Mouse (Mus musculus): ENCODE measurements around the gene Myo19.

The Myo19 gene

DNA sequence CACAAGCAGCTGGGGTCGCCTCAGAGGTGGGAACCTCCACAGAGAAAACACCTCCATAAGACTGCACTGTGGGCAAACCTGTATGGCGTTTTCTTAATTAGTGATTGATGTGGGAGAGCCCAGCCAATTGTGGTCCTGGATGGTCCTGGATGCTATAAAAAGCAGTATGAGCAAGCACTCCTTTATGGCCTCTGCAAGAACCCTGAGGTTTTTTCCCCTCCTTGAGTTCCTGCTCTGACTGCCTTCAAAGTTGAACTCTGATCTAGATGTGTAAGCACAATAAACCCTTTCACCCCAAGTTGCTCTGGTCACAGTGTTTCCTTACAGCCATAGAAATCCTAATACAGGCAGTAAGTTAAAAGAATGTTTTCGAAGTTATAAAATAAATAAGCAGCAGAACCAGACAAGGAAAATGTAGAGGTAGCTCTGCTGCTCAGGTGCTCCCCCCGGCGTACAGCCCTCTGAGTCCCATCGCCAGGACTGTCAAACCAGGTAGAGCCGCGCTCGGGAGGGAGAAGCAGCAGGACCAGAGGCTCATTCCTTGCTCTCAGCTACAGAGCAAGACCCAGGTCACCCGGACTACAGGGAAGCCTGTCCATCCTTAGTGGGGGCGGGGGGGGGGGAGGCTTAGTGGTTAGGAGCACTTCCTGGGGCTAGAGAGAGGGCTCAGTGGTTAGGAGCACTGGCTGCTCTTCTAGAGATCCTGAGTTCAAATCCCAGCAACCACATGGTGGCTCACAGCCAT, 7.0 kb downstream of the Myo19 start:
- DNase-seq (ENCODE audit: extremely low spot score): no peak

DNA sequence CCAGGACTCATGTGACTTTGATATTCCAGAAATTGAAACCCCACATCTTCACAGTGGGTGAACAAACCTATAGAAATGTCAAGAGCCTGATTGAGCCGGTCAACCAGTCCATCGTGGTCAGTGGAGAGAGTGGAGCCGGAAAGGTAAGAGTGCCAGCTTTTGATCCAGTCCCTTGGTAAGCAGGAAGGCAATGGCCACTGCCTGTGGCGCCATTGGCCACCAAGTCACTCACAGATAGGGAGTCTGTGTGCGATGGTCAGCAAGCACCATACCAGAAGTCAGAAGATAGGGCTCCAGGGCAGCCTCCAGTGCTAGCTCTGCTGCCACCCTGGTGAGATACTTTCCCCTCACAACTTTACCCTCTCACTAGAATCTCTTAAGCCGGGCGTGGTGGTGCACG, 8.1 kb downstream of the Myo19 start:
- no peak for DNase-seq (ENCODE audit: extremely low spot score)

DNA sequence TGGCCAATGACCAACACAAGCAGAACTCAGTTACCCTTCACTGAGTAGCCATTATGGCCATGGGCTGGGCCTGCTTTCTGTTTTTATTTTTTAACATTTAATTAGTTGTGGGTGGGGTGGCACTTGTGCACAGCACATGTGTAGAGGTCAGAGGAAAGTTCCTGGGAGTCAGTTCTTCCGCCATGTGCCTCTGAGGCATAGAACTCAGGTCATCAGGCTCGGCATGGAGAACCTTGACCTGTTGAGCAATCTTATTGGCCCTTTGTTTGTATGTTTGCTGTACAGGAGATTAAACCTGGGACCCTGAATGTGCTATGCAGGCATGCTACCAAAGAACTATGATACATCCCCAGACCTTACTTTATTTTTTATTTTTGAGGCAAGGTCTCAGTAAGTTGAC, 9.5 kb downstream of the Myo19 start:
- DNase-seq (ENCODE audit: extremely low spot score): no peak

DNA sequence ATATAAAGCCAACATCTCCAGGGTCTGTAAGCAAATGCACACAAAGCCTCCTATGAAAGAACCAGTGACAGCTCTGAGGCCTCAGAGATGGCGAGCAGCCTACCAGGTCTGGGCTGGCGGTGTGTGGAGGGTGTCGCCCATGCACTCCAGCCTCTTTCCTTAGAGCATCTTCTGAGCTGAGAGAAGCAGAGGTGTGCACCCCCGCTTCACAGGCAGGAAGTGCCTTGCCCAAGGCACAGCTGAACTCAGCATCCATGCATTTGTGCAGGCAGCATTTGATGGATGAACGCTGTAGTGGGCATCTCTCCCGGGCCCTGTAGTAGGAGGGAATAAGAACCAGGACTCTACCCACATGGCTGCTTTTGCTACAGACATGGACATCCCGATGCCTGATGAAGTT, 11.8 kb downstream of the Myo19 start:
- no peak for DNase-seq (ENCODE audit: extremely low spot score)

DNA sequence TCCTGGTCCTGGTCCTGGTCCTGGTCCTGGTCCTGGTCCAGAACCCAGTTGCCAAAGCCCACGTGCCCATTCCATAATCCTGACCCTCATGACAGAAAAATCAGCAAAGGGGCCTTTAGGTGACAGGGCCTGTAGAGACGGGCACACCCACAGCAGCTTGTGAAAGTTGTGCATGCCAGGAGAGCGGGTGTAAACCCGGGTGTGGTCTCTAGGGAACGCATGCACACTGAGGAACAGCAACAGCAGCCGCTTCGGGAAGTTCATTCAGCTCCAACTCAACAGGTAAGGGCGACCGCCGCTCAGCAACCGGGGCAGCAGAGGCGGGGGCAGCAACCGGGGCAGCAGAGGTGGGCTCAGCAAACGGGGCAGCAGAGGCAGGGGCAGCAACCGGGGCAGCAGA, 13.2 kb downstream of the Myo19 start:
- DNase-seq (ENCODE audit: extremely low spot score): no peak

DNA sequence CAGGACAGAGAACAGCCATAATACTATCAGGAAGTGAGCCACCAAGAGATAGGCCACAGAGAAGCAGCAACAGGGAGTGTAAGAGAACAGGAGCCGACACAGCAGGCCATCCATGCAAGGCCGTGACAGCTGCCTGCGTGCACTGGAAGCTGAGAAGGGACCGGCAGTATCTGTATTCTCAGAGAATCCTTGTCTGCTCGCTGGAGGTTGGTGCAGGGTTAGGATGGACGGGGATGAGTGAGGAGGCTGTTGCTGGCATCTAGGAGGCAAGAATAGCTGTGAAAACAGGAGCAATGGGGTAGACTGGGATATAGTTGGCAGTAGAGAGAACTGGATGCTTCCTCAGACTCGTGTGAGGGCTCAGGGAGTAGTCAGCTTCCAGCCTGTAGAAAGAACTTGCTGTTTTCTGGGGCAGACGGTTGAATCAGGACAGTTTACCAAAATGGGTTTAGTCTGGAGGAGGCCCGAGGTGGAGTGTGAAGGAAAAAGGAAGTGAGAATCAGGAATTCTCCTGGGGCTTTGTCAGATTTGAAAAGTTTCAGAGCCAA, 24.7 kb downstream of the Myo19 start:
- DNase-seq (ENCODE audit: extremely low spot score): no peak

DNA sequence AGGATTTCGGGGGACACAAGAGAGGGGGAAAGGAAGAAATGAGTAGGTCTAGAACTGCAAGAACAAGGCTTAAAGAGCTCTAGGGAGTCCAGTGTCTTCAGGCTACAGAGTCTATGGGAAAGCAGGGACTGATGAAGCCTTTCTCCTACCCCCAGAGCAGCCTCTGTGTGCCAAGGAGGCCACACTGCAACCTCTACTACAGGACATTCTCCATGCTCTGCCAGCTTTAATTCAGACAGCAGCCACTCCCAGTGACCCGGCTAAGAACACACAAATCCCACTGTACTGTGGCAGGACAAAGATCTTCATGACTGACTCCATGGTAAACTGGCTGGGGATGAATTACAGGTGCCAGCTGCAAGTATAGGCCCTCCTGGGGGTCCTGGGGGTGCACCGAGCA, 27.1 kb downstream of the Myo19 start:
- DNase-seq (ENCODE audit: extremely low spot score): no peak

DNA sequence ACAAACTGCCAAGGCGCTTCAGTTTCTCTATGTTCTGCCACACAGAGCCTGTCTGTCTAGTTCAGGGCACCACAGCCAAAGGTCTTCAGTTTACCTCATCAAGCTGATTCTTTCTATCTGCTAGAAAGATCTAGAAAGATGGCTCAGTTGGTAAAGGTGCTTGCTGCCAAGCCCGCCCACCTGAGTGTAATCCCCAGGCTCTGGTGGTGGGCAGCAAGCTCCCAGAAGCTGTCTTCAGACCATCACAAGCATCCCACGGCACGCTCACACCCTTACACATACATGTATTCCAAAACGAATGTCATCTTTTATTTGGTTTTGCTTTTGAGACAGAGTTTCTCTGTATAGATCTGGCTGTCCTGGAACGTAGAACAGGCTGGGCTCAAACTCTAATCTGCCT, 28.5 kb downstream of the Myo19 start:
- no peak for DNase-seq (ENCODE audit: extremely low spot score)

DNA sequence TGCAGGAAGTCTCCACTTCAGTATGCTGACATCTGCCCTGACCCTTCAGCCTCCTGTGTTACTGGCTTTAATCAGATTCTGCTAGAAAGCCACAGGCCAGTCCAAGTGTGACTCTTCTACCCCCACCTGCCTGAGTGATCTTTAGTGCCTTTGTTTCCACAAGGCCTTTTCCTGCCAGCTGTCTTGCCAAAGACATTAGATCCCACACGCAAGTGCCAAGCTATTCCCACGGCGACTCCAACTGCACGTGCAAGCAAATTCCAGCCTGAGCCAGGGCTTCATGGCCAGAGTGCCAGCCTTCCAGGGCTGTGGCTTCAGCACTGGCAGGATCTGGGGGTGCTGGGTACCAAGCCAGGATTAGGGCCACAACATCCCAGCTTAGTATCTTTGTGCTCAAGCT, 30.5 kb downstream of the Myo19 start:
- DNase-seq (ENCODE audit: extremely low spot score): no peak

DNA sequence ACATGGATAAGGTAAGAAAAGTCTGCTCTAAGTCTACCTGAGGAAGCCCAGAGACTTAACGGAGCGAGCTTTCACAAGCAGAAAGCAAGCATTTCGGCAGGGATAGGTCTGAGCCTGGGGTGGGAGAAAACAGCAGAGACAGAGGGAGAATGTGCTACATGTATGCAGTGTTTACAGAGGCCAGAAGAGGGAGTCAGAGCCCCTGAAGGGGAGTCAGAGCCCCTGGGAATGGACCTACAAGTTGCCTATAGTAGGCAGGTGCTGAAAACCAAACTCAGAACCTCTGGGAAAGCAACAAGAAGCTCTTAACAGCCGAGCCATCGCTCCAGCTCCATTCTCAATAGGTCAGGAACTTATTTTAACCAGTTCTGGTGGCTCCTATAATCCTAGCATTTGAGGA, 34.7 kb downstream of the Myo19 start:
- DNase-seq (ENCODE audit: extremely low spot score): no peak

DNA sequence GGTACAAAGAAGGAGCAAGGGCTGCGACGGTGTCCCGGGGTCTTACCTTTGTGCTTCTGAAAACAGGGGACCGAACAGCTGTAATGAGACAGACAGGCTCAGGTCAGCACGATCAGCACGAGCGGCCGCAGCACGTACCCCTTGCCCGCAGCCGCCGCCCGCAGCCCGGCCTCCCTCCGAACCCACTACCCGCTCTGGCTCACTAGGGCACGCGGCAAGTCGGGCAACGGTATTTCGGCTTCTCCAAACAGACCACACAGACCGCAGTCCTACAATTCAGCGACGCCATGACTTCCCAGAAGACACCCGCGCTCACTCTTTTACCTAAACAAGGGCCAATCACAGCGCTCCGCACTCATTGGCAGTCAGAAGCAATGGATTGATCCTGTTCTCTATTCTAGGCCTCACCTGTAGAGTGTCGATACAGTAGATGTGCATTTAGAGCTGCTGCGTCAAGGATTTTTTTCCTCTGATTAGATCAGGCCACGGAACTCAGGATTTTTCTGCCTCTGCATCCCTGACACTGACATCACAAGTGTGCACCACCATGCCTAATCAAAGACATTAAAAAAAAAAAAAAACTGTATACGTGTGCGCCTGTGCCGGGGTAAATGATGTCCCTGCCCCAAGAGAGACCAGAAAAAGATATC, 36.2 kb downstream of the Myo19 start, which contains the start of gene Znhit3:
Znhit3 (minus strand) TSS at position 314 of the 650 bp plus-strand sequence.
- DNase-seq (ENCODE audit: extremely low spot score): peak; percentile 81

DNA sequence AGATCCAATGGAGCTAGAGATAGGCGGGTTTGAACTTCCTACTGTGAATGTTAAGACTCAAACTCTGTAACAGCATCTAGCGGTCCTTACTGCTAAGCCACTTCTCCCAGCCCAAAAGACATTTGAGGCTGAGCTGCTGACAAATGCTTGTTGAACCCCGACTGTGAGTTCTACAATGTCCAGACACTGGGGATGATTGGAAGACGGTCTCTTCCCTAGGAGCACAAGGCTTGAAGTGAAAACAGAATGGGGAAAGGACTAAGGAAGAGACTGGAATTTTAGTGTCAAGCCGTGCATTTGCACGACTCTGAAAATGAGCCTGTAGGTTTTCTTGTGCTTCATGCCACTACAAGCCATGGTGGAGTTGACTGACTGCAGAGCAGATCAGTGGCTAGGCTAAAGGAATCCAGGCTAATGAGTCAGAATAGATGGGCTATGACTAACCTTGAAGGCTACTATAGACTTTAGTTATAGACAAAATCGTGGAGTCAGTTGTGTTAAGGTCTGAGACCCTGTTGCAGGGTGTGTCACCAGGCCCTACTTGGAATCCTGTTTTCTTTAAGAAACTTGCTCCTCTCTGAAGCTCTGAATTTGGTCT, 36.9 kb downstream of the Myo19 start:
- no peak for DNase-seq (ENCODE audit: extremely low spot score)

DNA sequence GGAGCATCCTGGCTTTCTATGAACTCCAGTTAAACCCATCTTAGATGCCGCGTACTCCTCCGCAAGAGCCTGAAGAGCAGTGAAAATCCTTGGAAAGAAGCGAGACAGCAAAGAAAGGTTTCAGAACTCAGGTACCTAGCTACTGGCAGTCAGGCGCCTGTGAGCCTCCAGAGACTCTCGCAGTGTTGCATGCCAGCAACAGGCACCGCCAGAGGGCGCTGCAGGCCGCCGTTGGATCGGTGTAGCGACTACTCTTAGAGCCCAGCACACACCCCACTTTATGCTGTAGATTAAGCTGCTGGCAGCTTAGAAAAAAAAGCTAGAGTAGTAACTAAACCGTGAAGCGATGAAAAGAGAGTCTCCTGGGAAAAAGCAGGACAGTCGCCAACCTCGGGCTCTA, 38.5 kb downstream of the Myo19 start:
- DNase-seq (ENCODE audit: extremely low spot score): peak; percentile 87

DNA sequence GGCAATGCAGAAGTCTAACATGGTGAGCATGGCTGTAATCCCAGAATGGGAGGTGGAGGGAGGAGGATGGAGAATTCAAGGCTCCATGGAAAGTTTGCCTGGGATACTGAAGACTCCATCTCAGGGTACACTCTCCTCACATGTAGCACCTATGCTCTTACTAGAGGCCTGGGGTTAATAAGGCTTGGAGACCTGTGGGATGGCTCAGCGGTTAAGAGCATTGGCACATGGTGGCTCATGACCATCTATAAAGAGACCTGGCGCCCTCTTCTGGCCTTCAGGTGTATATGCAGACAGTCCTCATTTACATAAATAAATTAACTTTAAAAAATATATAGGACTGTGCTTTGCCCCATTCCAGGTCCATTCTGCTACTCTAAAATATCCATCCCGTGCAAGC, 39.3 kb downstream of the Myo19 start:
- DNase-seq (ENCODE audit: extremely low spot score): peak; percentile 7

DNA sequence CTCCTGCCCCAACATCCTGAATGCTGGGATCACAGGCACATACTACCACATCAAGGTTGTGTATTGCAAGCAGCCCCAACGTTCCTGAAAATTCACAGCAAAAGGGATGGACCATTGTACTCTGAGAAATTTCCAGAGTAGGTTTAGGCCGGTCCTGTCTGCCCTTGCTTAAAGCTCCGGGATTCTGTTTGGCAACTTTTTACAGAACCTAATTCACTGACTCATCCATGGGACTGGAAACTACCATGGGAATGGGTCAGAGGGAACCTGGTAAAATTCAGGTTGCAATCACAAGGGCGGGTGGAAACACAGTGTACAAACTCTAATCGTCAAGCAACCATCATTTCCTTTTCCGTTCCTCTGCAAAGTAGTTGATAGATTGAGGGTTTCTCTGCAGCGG, 40.0 kb downstream of the Myo19 start:
- no peak for DNase-seq (ENCODE audit: extremely low spot score)

DNA sequence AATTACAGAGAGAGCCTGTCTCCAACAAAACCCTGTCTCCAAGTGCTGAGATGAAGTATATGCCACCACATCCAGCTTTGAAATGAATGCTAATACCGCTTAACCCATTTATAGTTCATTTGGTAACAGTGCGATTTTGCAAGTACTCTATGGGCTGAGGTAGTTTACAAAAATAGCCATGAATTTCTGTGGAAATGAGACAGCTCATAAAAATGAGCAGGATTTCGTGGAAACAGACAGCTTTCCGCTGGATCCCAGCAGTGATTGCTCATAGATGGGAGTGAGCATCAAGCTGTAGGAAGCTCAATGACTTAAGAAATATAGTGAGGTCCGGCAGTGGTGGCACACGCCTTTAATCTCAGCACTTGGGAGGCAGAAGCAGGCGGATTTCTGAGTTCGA, 41.0 kb downstream of the Myo19 start:
- DNase-seq (ENCODE audit: extremely low spot score): no peak

DNA sequence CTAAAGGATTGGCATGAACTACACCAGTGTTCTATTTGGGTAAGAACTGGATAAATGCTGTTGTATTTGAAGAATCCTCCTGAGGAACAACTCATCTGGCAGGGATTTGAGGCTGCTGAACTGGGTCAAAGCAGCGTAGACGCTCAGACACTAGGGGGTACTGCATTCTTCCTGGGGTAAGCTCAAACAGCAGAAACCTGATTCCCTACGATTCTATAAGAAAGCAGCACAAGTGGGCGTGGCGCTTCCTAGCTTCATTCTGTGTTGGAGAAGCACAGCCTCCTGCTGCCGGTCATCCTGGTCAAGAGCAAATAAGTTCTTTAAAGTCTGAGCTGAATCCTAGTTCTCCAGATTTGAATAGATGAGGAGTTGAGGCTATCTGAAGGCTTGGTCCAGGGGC, 52.3 kb downstream of the Myo19 start:
- no peak for DNase-seq (ENCODE audit: extremely low spot score)

DNA sequence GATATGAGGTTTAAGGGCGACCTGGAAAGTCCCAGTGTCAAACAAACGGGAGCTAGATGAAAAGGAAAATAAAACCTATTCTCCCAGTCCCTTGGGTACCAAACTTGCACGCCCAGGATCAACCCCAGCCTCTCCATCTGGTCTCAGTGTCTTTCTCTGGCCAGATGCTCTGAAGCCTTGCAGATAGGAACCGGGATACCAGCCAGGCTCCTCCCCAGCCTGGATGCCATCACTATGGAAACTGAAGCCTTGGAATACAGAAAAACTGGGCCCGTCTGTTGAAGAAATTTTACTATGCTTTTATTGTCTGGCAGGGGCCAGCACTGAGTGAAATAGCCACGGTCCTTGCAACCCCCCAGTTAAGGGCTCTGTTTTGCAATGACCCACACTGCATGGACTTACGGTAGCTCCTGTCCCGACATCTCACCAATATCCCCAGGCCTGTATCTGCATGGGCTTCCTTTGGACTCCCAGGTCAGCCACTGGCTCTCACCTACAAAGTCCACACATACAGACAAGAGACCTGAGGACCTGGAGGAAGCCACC, 59.6 kb downstream of the Myo19 start:
- DNase-seq (ENCODE audit: extremely low spot score): no peak

DNA sequence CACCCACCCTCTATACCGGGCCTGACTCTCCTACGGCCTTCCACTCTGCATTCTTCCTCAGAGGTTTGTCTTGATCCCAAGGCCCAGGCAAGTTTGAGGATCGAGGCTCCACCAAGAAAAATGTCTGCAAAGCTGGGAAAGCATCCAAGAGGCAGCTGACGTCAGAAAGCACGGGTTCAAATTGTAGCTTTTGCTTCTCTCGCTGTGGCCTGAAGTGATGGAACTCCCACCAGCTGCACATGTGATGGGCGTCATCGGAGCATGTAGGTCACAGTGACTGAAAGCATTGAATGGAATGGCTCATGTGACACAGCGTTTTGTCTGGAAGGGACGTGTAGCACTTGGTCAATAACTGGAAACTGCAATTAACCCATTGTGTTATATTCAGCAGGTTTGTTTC, 60.2 kb downstream of the Myo19 start:
- no peak for DNase-seq (ENCODE audit: extremely low spot score)

DNA sequence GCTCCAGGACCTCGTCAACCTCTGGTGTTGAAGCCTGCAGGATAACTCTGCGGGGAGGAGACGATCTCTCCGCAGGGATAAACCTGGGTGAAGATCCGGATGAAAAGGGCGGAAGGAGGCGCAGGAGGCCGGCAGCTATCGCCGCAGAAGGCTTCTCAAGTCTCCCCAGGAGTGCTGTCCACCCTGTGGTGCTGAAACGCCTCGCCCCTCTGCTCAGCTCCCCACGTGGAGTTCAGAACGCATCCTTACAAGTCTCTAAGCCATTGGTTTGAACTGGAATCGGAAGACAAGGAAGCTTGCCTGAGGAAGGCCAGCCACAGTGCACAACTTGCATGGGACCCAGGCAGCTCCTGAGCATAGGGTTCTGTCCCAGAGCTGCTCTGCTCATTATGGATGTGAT, 64.0 kb downstream of the Myo19 start:
- DNase-seq (ENCODE audit: extremely low spot score): peak; percentile 84

DNA sequence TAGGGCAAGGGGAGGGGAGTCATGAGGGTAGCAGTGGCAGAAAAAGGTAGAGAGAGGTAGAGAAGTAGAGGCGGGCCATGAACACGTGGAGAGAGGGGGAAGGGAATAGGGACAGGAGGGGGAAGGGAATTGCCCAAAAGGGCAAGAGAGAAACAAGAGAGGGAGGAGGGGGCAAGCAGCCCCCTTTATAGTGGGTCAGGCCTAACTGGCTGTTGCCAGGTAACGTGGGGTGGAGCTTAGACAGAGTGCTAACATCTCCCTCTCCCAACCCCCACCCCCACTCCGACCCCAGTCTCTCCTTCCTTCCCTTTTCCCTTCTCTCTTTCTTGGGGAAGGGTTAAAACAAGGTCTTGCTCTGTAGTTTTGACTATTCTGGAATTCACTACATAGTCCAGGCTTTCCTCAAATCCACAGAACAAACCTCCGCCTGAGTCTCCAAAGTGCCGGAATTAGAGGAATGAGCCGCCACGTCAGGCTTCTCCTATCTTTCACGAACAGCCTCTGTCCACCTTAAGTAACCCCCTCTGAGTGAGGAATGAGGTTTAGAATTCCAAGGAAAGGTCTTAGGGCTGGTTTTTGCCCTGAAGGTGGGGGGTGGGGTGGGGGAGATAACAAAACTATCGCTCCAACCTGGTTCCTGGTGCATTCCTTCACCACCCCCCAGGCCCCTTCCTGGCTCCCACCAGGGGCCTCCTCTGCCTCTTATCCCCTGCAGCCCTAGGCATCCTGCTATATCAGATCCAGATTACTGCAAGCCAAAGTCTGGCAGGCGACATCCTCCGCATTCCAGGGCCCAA, 64.9 kb downstream of the Myo19 start:
- DNase-seq (ENCODE audit: extremely low spot score): peak; percentile 53

DNA sequence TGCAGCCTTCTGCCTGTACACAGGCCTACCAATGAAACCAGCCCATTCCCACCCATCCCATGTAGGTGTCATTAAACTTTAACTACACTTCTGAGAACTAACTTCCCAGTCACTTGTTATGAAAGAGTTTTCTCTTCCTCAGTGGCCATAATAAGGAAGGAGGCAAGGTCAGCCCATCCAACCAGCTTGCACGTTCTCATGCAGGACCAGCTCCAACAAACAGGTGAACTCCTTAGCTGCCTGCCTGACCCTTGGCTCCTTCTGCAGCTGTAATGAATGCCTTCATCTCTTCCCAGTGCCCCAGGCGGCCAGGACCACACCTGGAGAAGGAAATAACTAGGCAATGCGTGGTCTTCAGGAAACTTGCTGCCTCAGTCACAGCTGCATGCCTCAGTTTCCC, 65.9 kb downstream of the Myo19 start:
- no peak for DNase-seq (ENCODE audit: extremely low spot score)
